Mouse (Mus musculus): ENCODE measurements at regions not wholly inside any gene's neighbourhood (a gene's known extent, or its start where the extent isn't known, plus 50 kb on each side); places are given as distances from the start of the nearest gene placed in this dataset.

- TF ChIP-seq CTCF (conservative IDR thresholded peaks at IDR 0.05; ENCODE audit: low read length) (no peak), NANOG (IDR thresholded peaks at IDR 0.05; ENCODE audit: borderline replicate concordance, low read length) (no peak), POU5F1 (IDR thresholded peaks at IDR 0.05; ENCODE audit: borderline replicate concordance, low read length) (no peak)
Measured at GRCm38 (mm10) chr13:25547150-25548145, 277.1 kb upstream of the Nrsn1 start.
